19 mouse cellular contexts compared by ENCODE assay signal in the genomic region with DNA sequence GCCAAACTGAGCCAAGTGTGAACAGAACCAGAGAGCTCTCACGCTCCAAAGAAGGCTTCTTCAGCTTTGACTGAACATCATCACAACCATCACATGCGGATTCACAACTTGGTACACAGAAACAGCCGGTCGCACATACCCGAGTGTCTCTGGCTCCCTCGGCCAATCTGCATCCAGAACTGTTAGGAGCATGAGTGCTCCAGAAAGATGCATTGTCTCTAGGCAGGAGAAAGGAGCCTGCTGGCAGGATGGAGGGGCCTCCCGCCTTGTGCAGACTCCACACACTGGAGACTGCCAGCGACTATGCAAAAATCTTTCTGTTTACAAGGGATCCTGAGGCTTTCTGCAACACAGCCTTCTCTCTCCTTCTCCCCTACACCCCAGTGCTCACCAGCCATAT.
"Had no signal": no experiment of that assay in that cellular context is flagged by ENCODE, and none has a peak within 500 bp of the region (broad histone marks: within the 10 kb centered on the region; RNA-seq: fewer than 3 reads in every experiment).

No protein-coding gene starts in this region.

- H3K4me1 ChIP-seq: kidney, embryonic 15.5 days; limb, embryonic 12.5 days; megakaryocyte, embryonic 14.5 days had no signal

- H3K4me3 ChIP-seq: kidney, embryonic 15.5 days; limb, embryonic 12.5 days; limb, embryonic 15.5 days; megakaryocyte, embryonic 14.5 days; midbrain, embryonic 10.5 days; midbrain, embryonic 13.5 days had no signal

- H3K27ac ChIP-seq: kidney, embryonic 15.5 days; limb, embryonic 12.5 days; limb, embryonic 15.5 days; liver, embryonic 14.5 days; midbrain, embryonic 10.5 days; midbrain, embryonic 13.5 days had no signal

- H3K4me2 ChIP-seq: kidney, embryonic 15.5 days; limb, embryonic 12.5 days; limb, embryonic 15.5 days; liver, embryonic 11.5 days; lung, embryonic 14.5 days; midbrain, embryonic 13.5 days had no signal

- H3K9me3 ChIP-seq: kidney, embryonic 15.5 days; limb, embryonic 15.5 days; midbrain, embryonic 10.5 days; midbrain, embryonic 13.5 days had no signal

- H3K36me3 ChIP-seq: kidney, embryonic 15.5 days; limb, embryonic 12.5 days; limb, embryonic 15.5 days; midbrain, embryonic 10.5 days; midbrain, embryonic 13.5 days had no signal

- DNase-seq: kidney, adult 2 months; kidney, postnatal 14 days; kidney, postnatal 4 days; left cerebral cortex, postnatal 4 days; liver, postnatal 0 days; lung, embryonic 14.5 days; right cerebral cortex, postnatal 14 days; thymus, adult 18-20 months; thymus, postnatal 36 days had no signal

- H3K9ac ChIP-seq: kidney, embryonic 15.5 days; limb, embryonic 12.5 days; limb, embryonic 15.5 days; liver, embryonic 14.5 days; liver, postnatal 0 days; lung, embryonic 14.5 days; midbrain, embryonic 13.5 days had no signal

- H3K27me3 ChIP-seq: kidney, embryonic 15.5 days; limb, embryonic 12.5 days; limb, embryonic 15.5 days; midbrain, embryonic 13.5 days had no signal

- ATAC-seq: liver, postnatal 0 days; lung, postnatal 0 days; midbrain, embryonic 13.5 days; midbrain, embryonic 16.5 days had no signal
